Mouse (Mus musculus) embryonic fibroblast, embryonic 13.5 days (primary cell): ENCODE measurements around the gene Usp32. TPM values are rescaled to one million over a fixed set of nuclear protein-coding genes. Genes with fewer than 3 reads are reported as not detected.

ENCODE experiments used
- H3K27ac ChIP-seq: 2 replicates; pipeline ENCODE4 v1.5.1; 2012; ENCODE audit warnings: low read length, control low read depth, inconsistent platforms; ENCODE audit not compliant: insufficient read depth
- H3K4me1 ChIP-seq: 2 replicates; pipeline ENCODE4 v1.6.1; 2011; ENCODE audit warnings: low read length; ENCODE audit not compliant: control insufficient read depth, insufficient read depth
- H3K4me3 ChIP-seq: 2 replicates; pipeline ENCODE4 v1.5.1; 2011; ENCODE audit warnings: mild to moderate bottlenecking, control low read depth, low read length; ENCODE audit not compliant: insufficient read depth
- CTCF ChIP-seq: IDR thresholded peaks from 2 replicates; pipeline ENCODE4 v1.5.1; 2011; ENCODE audit warnings: mild to moderate bottlenecking, control low read depth, low read length, moderate library complexity, borderline replicate concordance; ENCODE audit not compliant: insufficient read depth
- POLR2A ChIP-seq: IDR thresholded peaks from 2 replicates; pipeline ENCODE4 v1.6.1; 2011; ENCODE audit warnings: low read depth, mild to moderate bottlenecking, control low read depth, low read length, moderate library complexity
- polyA plus RNA-seq: library from polyadenylated mRNA; stranded (reverse); fragments of >200 nt; gene quantifications from 2 replicates; pipeline ENCODE4 v1.2.4, GENCODE M21; 2011; ENCODE audit warnings: low read depth; ENCODE audit not compliant: missing spikeins, insufficient read length

Usp32 gene
- polyA plus RNA-seq, 1 experiment, result 49.9 TPM

- no peak overlapping the region for H3K4me3 ChIP-seq
- H3K4me1 ChIP-seq, result no peaks in the 10 kb centered on the region
- no peak for TF ChIP-seq CTCF
- TF ChIP-seq POLR2A, result no peak
- H3K27ac ChIP-seq, result no peak overlapping the region
These were observed 196.0 kb downstream of the Usp32 start for GRCm38 (mm10) chr11:84943948-84944347.

DNA sequence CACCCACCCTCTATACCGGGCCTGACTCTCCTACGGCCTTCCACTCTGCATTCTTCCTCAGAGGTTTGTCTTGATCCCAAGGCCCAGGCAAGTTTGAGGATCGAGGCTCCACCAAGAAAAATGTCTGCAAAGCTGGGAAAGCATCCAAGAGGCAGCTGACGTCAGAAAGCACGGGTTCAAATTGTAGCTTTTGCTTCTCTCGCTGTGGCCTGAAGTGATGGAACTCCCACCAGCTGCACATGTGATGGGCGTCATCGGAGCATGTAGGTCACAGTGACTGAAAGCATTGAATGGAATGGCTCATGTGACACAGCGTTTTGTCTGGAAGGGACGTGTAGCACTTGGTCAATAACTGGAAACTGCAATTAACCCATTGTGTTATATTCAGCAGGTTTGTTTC is 199.8 kb downstream of the Usp32 start:
- Histone ChIP-seq H3K27ac (no peak overlapping the region), H3K4me1 (no peaks in the 10 kb centered on the region), H3K4me3 (no peak overlapping the region)
- TF ChIP-seq CTCF (no peak), POLR2A (no peak)

DNA sequence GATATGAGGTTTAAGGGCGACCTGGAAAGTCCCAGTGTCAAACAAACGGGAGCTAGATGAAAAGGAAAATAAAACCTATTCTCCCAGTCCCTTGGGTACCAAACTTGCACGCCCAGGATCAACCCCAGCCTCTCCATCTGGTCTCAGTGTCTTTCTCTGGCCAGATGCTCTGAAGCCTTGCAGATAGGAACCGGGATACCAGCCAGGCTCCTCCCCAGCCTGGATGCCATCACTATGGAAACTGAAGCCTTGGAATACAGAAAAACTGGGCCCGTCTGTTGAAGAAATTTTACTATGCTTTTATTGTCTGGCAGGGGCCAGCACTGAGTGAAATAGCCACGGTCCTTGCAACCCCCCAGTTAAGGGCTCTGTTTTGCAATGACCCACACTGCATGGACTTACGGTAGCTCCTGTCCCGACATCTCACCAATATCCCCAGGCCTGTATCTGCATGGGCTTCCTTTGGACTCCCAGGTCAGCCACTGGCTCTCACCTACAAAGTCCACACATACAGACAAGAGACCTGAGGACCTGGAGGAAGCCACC is 200.4 kb downstream of the Usp32 start:
- Histone ChIP-seq H3K4me3 (no peak overlapping the region), H3K27ac (no peak overlapping the region), H3K4me1 (no peaks in the 10 kb centered on the region)
- no peak for TF ChIP-seq CTCF
- no peak for TF ChIP-seq POLR2A

Other genes starting within 250 kb of the Usp32 start
- 20.2 and 24.6 TPM in 2 replicates for gene Znhit3, start 223.8 kb downstream of the Usp32 start, polyA plus RNA-seq
- gene Car4, start 182.4 kb downstream of the Usp32 start, polyA plus RNA-seq, result not detected in 2 replicates
- not detected in 2 replicates for gene 1700125H20Rik, start 30.2 kb upstream of the Usp32 start, polyA plus RNA-seq
- 33.3 and 37.1 TPM in 2 replicates for gene Appbp2, start 95.0 kb upstream of the Usp32 start, polyA plus RNA-seq
- 9.4 and 9.5 TPM in 2 replicates for gene Ppm1d, start 171.1 kb upstream of the Usp32 start, polyA plus RNA-seq
- 17.0 and 20.6 TPM in 2 replicates for gene Bcas3, start 213.0 kb upstream of the Usp32 start, polyA plus RNA-seq